Mouse (Mus musculus): ENCODE measurements around the gene Rtel1.

GRCm38 (mm10) chr2:181401497-181401896 lies 82.0 kb downstream of the Rtel1 start:
- no peak for TF ChIP-seq GATA1 (IDR thresholded peaks at IDR 0.05; ENCODE audit: borderline replicate concordance, low read length)
- no peak for TF ChIP-seq FLI1 (IDR thresholded peaks at IDR 0.05; ENCODE audit: low read length)

All from megakaryocyte, embryonic 14.5 days (primary cell).